In the genomic region with DNA sequence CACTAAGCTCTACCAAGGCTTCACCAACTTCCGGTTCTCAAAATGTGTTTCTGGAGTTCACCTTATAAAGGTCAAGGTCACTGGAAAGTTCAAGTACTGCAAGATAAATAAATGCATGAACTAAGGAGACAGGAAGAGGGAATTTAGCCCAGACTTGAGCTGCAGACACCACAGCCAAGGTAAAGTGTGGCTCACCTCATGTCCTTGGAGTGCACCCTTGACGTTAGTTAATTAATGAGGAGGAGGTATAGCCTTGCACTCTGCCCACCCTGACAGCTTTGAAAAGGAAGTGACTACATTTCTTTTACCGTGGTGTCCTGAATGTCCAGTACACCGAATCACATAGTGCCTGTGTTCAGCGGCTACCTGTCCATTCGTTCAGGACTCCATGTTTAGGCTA, we compare ENCODE assay signal across 20 mouse cellular contexts. TPM values are rescaled to one million over a fixed set of nuclear protein-coding genes. Genes with fewer than 3 reads are reported as not detected.
DNase-seq lines count a peak whose midpoint lies in the region; ATAC-seq lines count a peak whose summit lies in the region.
"Had no signal": no experiment of that assay in that cellular context is flagged by ENCODE, and none has a peak within 500 bp of the region (broad histone marks: within the 10 kb centered on the region; RNA-seq: fewer than 3 reads in every experiment).

No protein-coding gene starts in this region.

- no peak for ATAC-seq in midbrain, embryonic 11.5 days (ENCODE audit: low FRiP score)
- ATAC-seq in midbrain, embryonic 14.5 days (ENCODE audit: low FRiP score, low TSS enrichment), result no peak
- ATAC-seq in intestine, embryonic 16.5 days, result no peak
- ATAC-seq: forebrain, embryonic 13.5 days; forebrain, embryonic 15.5 days; forebrain, postnatal 0 days; Patski had no signal

- H3K9ac ChIP-seq in midbrain, embryonic 11.5 days (ENCODE audit: low read length), result no peak overlapping the region
- no peak overlapping the region for H3K9ac ChIP-seq in midbrain, embryonic 14.5 days (replicated peaks; ENCODE audit: low read length)
- no peak overlapping the region for H3K9ac ChIP-seq in intestine, embryonic 16.5 days (ENCODE audit: low read depth, low read length)
- H3K9ac ChIP-seq: embryonic facial prominence, embryonic 12.5 days; forebrain, embryonic 13.5 days; forebrain, embryonic 15.5 days; forebrain, postnatal 0 days had no signal

- 89% methylated on average over 6 of the region's 6 CpGs for WGBS in midbrain, embryonic 11.5 days
- 88% methylated on average over 6 of the region's 6 CpGs for WGBS in midbrain, embryonic 14.5 days
- WGBS in intestine, embryonic 16.5 days, result 54% methylated on average over 6 of the region's 6 CpGs

- H3K4me2 ChIP-seq in midbrain, embryonic 11.5 days, result no peak overlapping the region
- H3K4me2 ChIP-seq in midbrain, embryonic 14.5 days (ENCODE audit: low read length), result no peak overlapping the region
- H3K4me2 ChIP-seq in intestine, embryonic 16.5 days (ENCODE audit: low read depth, low read length), result no peak overlapping the region
- H3K4me2 ChIP-seq: embryonic facial prominence, embryonic 12.5 days; forebrain, embryonic 13.5 days; forebrain, embryonic 15.5 days had no signal

- H3K4me1 ChIP-seq in midbrain, embryonic 11.5 days (ENCODE audit: control insufficient read depth, insufficient read depth, low read length), result peaks cover 11% of the 10 kb centered on the region
- H3K4me1 ChIP-seq in midbrain, embryonic 14.5 days (ENCODE audit: control insufficient read depth, insufficient read depth, low read length), result peaks cover 9% of the 10 kb centered on the region
- H3K4me1 ChIP-seq in intestine, embryonic 16.5 days (ENCODE audit: control insufficient read depth, insufficient read depth, low read length), result no peaks in the 10 kb centered on the region
- H3K4me1 ChIP-seq: embryonic facial prominence, embryonic 12.5 days had no signal

- H3K36me3 ChIP-seq in midbrain, embryonic 11.5 days (ENCODE audit: control insufficient read depth, insufficient read depth, low read length), result no peaks in the 10 kb centered on the region
- no peaks in the 10 kb centered on the region for H3K36me3 ChIP-seq in midbrain, embryonic 14.5 days (ENCODE audit: control insufficient read depth, insufficient read depth, low read length)
- H3K36me3 ChIP-seq in intestine, embryonic 16.5 days (ENCODE audit: control insufficient read depth, insufficient read depth, low read length), result no peaks in the 10 kb centered on the region
- H3K36me3 ChIP-seq: embryonic facial prominence, embryonic 10.5 days; embryonic facial prominence, embryonic 12.5 days; forebrain, embryonic 15.5 days; G1E had no signal

- no peaks in the 10 kb centered on the region for H3K9me3 ChIP-seq in midbrain, embryonic 11.5 days (ENCODE audit: control insufficient read depth, low read length)
- no peaks in the 10 kb centered on the region for H3K9me3 ChIP-seq in midbrain, embryonic 14.5 days (ENCODE audit: control insufficient read depth, low read length)
- no peaks in the 10 kb centered on the region for H3K9me3 ChIP-seq in intestine, embryonic 16.5 days (ENCODE audit: control insufficient read depth, low read length)
- H3K9me3 ChIP-seq: embryonic facial prominence, embryonic 10.5 days; embryonic facial prominence, embryonic 12.5 days; forebrain, embryonic 13.5 days; forebrain, embryonic 15.5 days had no signal

- H3K27ac ChIP-seq in midbrain, embryonic 11.5 days (ENCODE audit: low read depth, low read length), result no peak overlapping the region
- H3K27ac ChIP-seq in midbrain, embryonic 14.5 days (replicated peaks; ENCODE audit: low read depth, low read length), result no peak overlapping the region
- no peak overlapping the region for H3K27ac ChIP-seq in intestine, embryonic 16.5 days (ENCODE audit: low read length)
- H3K27ac ChIP-seq: embryonic facial prominence, embryonic 10.5 days; embryonic facial prominence, embryonic 12.5 days; forebrain, embryonic 13.5 days; forebrain, embryonic 15.5 days had no signal

- H3K27me3 ChIP-seq in midbrain, embryonic 11.5 days (ENCODE audit: control insufficient read depth, insufficient read depth, low read length), result no peaks in the 10 kb centered on the region
- H3K27me3 ChIP-seq in midbrain, embryonic 14.5 days (ENCODE audit: control insufficient read depth, insufficient read depth, low read length), result no peaks in the 10 kb centered on the region
- H3K27me3 ChIP-seq in intestine, embryonic 16.5 days (replicated peaks; ENCODE audit: control insufficient read depth, insufficient read depth, low read length), result no peaks in the 10 kb centered on the region
- H3K27me3 ChIP-seq: embryonic facial prominence, embryonic 12.5 days; forebrain, embryonic 15.5 days; Patski had no signal

- DNase-seq in adrenal gland, adult (ENCODE audit: inconsistent age in 2 of 2, low spot score in 1 of 2), result peak; percentile 50 to 82
- no peak for DNase-seq in adrenal gland, adult 8-10 months
- DNase-seq in adrenal gland, postnatal 10 days, result peak; percentile 45
- no peak for DNase-seq in adrenal gland, adult 18-20 months (ENCODE audit: low spot score in 2 of 2)
- DNase-seq in midbrain, embryonic 11.5 days (ENCODE audit: low spot score, missing footprints), result peak; percentile 66
- DNase-seq in midbrain, embryonic 14.5 days, result no peak
- DNase-seq in R1 (ENCODE audit: low read depth, low spot score), result peak; percentile 41
- DNase-seq: cerebellum, adult 11 months; cerebellum, adult 18-20 months; cerebellum, adult 9-10 months; cerebellum, postnatal 10 days; cerebellum, postnatal 25 days; forebrain, postnatal 0 days had no signal

- H3K4me3 ChIP-seq in midbrain, embryonic 11.5 days (ENCODE audit: low read depth, low read length), result no peak overlapping the region
- no peak overlapping the region for H3K4me3 ChIP-seq in midbrain, embryonic 14.5 days (replicated peaks; ENCODE audit: low read depth, low read length)
- H3K4me3 ChIP-seq in intestine, embryonic 16.5 days (ENCODE audit: low read length), result no peak overlapping the region
- H3K4me3 ChIP-seq: embryonic facial prominence, embryonic 10.5 days; embryonic facial prominence, embryonic 12.5 days; forebrain, embryonic 13.5 days; forebrain, embryonic 15.5 days had no signal

RNA-seq across cellular contexts. Expression of gene Agap1, which starts 15.3 kb away (rescaled TPM):
- total RNA-seq in adrenal gland, adult 8-10 months (2022), result 100 to 1,000 TPM in 1 of 4 experiments, 10 to 100 TPM in 3; 51.4 to 101 (median 75.3) TPM
- 10 to 100 TPM; 48.5 to 58.7 TPM for total RNA-seq in adrenal gland, postnatal 10 days (2021)
- total RNA-seq in adrenal gland, adult 18-20 months (2021), result 10 to 100 TPM; 44.7 to 59.1 TPM
- polyA plus RNA-seq in midbrain, embryonic 11.5 days (2014; fragmentation: Nextera tagmentation; extraction: Ambion mirVana), result 28.6 and 33.6 TPM in 2 replicates
- polyA plus RNA-seq in midbrain, embryonic 14.5 days (2014; fragmentation: Nextera tagmentation; extraction: Ambion mirVana), result 82.3 and 89.6 TPM in 2 replicates
- 4.8 and 5.5 TPM in 2 replicates for polyA plus RNA-seq in intestine, embryonic 16.5 days (2015; fragmentation: Nextera tagmentation; extraction: Ambion mirVana)

Comparison
In these comparisons a context has a peak if more than half of its experiments do, and no peak if none do; other contexts are left out.
1. DNase-seq: peak in adrenal gland, adult (2 of 2), adrenal gland, postnatal 10 days (single experiment), midbrain, embryonic 11.5 days (single experiment) and R1 (single experiment); none in adrenal gland, adult 8-10 months (single experiment), adrenal gland, adult 18-20 months (0 of 2) and midbrain, embryonic 14.5 days (single experiment).